Mouse (Mus musculus) cerebellum, postnatal 14 days (tissue): ENCODE measurements around the gene Abca8a.
"Not testable (repeated sequence)": the region's sequence is repeated elsewhere in the genome, so short reads cannot be mapped to it uniquely, and the experiment has no call there.

Source experiments
- DNase-seq, 2 experiments: peaks; one replicate each; pipeline ENCODE4 v3.0.0; 2021; ENCODE audit warnings: mixed read lengths in 2 of 2

Abca8a gene

DNA sequence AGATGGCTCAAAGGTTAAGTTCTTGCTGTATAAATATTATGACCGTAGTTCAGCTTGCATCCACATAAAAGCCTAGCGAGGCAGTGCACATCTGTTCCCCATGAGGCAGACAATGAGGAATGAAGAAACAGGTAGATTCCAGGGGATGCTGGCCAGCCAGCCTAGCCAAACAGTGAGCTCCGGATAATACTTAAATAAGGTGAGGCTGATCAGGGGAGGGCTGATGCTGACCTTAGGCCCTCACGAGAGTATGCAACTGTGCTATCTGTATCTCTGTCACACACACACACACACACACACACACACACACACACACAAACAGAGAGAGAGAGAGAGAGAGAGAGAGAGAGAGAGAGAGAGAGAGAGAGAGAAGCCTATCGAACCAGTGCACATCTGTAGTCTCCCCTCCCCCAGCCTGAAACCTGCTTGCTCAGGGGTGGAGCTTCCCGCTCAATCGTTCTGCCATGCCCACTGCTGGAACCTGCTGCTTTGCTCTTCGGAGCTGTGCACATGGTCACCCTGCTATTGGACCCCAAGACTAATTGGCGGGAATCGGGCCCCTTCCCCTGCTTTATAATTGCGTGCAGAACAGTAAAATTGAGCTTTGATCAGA, 108.2 kb downstream of the Abca8a start:
- not testable (repeated sequence) for DNase-seq

DNA sequence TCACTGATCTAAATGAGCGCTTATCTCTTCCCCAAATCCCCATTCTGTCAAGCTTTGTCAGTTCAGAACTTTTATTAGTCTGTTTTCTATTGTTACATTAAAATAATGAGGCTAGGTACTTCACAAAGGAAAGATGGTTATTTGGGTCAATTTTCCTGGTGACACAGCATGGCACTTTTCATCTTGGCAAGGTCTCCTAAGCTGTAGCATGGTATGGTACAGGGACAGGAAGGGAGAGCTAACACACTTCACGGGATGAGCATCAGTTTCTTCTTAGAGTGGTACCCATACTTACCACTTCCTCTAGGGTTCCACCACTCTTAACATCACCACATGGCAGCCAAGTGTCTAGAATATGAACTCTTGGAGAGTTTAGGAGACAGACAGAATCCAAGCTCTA, 113.9 kb downstream of the Abca8a start:
- DNase-seq, result no peak
